Mouse (Mus musculus) liver, postnatal 0 days (tissue): ENCODE measurements around the gene Prickle2. TPM values are rescaled to one million over a fixed set of nuclear protein-coding genes. Genes with fewer than 3 reads are reported as not detected.

Experiments
- ATAC-seq: fragments of 200-750 bp; cut with Nextera tagmentation; 2 replicates; pipeline ENCODE4 v1.8.0; 2017; ENCODE audit warnings: mild to moderate bottlenecking, moderate library complexity
- DNase-seq: peaks from one replicate; pipeline ENCODE4 v3.0.0-alpha.2; 2016
- H3K27ac ChIP-seq: fragments of 300-500 bp; sonication (generic); 2 replicates; pipeline ENCODE4 v1.5.1; 2014; ENCODE audit warnings: antibody characterized with exemption, moderate library complexity, mild to moderate bottlenecking, low read depth
- H3K27me3 ChIP-seq: fragments of 300-500 bp; sonication (generic); 2 replicates; pipeline ENCODE4 v1.6.1; 2014; ENCODE audit warnings: low read length, control low read depth, mixed read lengths; ENCODE audit not compliant: insufficient read depth
- H3K36me3 ChIP-seq: fragments of 300-500 bp; sonication (generic); replicated peaks from 2 replicates; pipeline ENCODE4 v1.6.1; 2014; ENCODE audit warnings: mild to moderate bottlenecking, control low read depth, low read length, moderate library complexity, mixed read lengths; ENCODE audit not compliant: insufficient read depth
- H3K4me1 ChIP-seq: fragments of 300-500 bp; sonication (generic); 2 replicates; pipeline ENCODE4 v1.6.1; 2014; ENCODE audit warnings: antibody characterized with exemption, mild to moderate bottlenecking, control low read depth; ENCODE audit not compliant: insufficient read depth
- H3K4me2 ChIP-seq: fragments of 300-500 bp; sonication (generic); 2 replicates; pipeline ENCODE4 v1.6.1; 2014; ENCODE audit warnings: low read depth, mild to moderate bottlenecking, low read length, moderate library complexity, mixed read lengths
- H3K4me3 ChIP-seq: fragments of 300-500 bp; sonication (generic); 2 replicates; pipeline ENCODE4 v1.5.1; 2014; ENCODE audit warnings: low read depth, low read length
- H3K9ac ChIP-seq: fragments of 300-500 bp; sonication (generic); replicated peaks from 2 replicates; pipeline ENCODE4 v1.6.1; 2014; ENCODE audit warnings: mild to moderate bottlenecking, moderate library complexity
- H3K9me3 ChIP-seq: fragments of 300-500 bp; sonication (generic); 2 replicates; pipeline ENCODE4 v1.6.1; 2016; ENCODE audit warnings: mild to moderate bottlenecking, control low read depth, low read length, mixed read lengths
- CTCF ChIP-seq: sonication (generic); IDR thresholded peaks from 2 replicates; pipeline ENCODE4 v1.5.1; 2016; ENCODE audit warnings: antibody characterized with exemption, low read depth
- EP300 ChIP-seq: IDR thresholded peaks from 2 replicates; pipeline ENCODE4 v1.6.1; 2016; ENCODE audit warnings: antibody characterized with exemption, low read depth, mild to moderate bottlenecking
- WGBS: fragments of 180-500 bp; shearing (Covaris S2); extraction: QIAGEN DNeasy Blood & Tissue Kit; methylation state at CpG from one replicate; pipeline ENCODE4 v1.1.7; 2014; ENCODE audit not compliant: insufficient replicate concordance; 5-methylcytosine and 5-hydroxymethylcytosine counted together
- polyA plus RNA-seq: library from polyadenylated mRNA; unstranded; fragments of >200 nt; fragmentation: Nextera tagmentation; extraction: Ambion mirVana; gene quantifications from 2 replicates; pipeline ENCODE4 v1.2.1, GENCODE M21; 2015

The Prickle2 gene
- polyA plus RNA-seq, 1 experiment from 2014 or later: 0.28 TPM

DNA sequence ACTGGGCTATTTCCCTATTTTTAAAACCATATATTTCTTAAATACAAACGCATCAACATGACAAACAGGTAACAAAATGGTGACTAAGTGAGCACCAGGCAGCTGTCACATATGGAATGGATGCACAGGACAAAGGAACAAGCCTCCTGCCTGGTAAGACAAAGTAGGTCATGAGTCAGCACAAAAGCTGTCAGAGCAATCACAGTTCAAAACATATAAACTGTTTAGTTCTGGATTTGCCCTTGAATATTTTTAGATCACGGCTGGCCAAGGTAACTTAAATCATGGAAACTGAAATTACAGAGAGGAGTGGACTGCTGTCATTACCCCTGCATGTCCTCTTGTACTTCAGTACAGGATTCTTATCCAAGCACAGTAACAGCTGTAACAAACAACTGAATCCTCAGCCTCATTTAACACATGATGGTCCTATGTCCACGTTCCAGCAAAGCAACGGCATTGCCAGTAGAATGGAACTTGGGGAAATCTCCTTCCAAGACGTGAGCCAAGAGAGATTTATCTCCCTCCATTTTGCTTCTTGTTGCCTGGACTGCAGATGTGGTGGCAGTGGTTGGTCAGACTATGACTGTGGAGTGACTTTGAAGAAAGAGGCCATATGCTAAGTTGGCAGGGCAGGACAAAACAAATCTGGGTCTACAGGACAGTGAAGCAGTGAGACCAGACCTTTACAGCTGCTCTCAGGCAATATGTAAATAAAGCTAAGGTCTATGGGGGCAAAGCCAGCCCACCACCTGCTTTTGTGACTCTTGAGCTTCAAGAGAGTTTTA, 185.7 kb downstream of the Prickle2 start:
- no peak overlapping the region for H3K9ac ChIP-seq
- TF ChIP-seq CTCF (no peak), EP300 (no peak)
- no peaks in the 10 kb centered on the region for H3K9me3 ChIP-seq
- DNase-seq (no peak), ATAC-seq (no peak)
- no peak overlapping the region for H3K4me3 ChIP-seq
- H3K27me3 ChIP-seq: no peaks in the 10 kb centered on the region
- H3K27ac ChIP-seq: no peak overlapping the region
- no peaks in the 10 kb centered on the region for H3K4me1 ChIP-seq
- no peaks in the 10 kb centered on the region for H3K36me3 ChIP-seq
- H3K4me2 ChIP-seq: no peak overlapping the region
- WGBS: 70% methylated on average over 5 of the region's 5 CpGs

DNA sequence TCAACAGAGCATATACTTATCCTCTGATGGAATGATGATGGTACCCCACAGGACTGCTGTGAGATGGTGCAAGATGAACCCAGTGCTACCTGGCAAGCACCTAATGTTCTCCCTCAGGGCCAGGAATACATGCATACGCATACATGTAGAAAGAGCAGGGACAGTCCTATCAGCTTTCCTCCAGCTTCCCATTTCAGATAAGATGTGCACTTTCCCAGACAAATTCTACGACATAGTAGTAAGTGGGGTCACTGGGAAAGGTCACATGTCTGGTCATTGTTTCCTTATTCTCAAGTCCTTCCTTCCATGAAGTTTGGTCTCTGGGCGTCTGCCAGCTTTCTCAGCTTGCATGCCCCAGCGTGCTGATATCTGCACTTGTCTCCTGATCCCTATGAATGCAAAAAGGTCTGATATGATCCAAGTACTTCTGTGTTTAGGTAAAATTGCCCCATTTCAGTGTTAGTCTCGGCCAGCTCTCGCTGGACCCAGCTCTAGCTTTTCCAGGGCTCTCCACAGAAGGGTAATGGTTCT, 187.5 kb downstream of the Prickle2 start:
- Histone ChIP-seq H3K9me3 (no peaks in the 10 kb centered on the region), H3K27ac (no peak overlapping the region), H3K27me3 (no peaks in the 10 kb centered on the region), H3K4me2 (no peak overlapping the region), H3K4me3 (no peak overlapping the region), H3K4me1 (no peaks in the 10 kb centered on the region), H3K9ac (no peak overlapping the region), H3K36me3 (no peaks in the 10 kb centered on the region)
- TF ChIP-seq CTCF (no peak), EP300 (no peak)
- 60% methylated on average over 6 of the region's 6 CpGs for WGBS
- ATAC-seq (no peak), DNase-seq (no peak)

DNA sequence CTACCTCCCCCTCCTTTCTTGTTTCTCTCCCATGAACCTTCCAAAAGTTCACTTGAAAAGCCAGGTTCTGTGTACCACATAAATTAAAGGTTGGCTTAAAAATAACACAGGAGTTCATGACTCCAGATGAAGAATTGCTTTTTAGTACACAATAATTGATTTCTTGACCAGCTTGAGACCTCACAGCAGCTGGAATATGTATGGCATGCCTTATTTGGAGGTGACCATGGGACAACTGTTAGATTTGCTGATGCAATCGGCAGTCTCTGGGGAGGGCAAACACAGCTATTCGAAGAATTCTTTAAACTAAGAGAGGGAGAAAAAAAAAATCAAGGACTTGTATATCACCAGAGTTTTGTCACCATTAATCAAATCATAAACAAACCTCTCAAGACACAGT, 189.0 kb downstream of the Prickle2 start:
- no peaks in the 10 kb centered on the region for H3K4me1 ChIP-seq
- no peak overlapping the region for H3K4me3 ChIP-seq
- H3K9me3 ChIP-seq: no peaks in the 10 kb centered on the region
- ATAC-seq (no peak), DNase-seq (no peak)
- no peaks in the 10 kb centered on the region for H3K27me3 ChIP-seq
- no peak overlapping the region for H3K4me2 ChIP-seq
- H3K36me3 ChIP-seq: no peaks in the 10 kb centered on the region
- H3K9ac ChIP-seq: no peak overlapping the region
- 36% methylated on average over 2 of the region's 2 CpGs for WGBS
- TF ChIP-seq CTCF: no peak
- TF ChIP-seq EP300: no peak
- no peak overlapping the region for H3K27ac ChIP-seq

DNA sequence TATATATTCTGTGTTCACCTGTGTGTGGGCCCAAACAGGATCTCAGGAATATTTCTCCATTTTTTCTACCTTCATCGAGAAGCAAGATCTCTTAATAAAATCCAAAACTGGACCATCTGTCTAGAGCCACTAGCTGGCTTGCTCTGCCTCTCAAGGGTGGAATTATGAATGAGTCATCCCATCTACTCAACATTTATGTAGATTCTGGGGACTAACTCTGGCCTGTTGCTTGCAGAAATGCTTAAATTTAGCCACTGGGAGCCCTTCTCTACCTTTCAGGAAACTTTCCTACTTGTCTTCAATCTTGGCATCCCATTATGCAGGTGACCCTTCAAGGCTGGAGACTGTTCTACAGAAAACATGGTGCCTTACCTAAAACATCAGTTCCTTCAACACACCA, 194.0 kb downstream of the Prickle2 start:
- Histone ChIP-seq H3K36me3 (no peaks in the 10 kb centered on the region), H3K4me2 (no peak overlapping the region), H3K9me3 (no peaks in the 10 kb centered on the region), H3K4me1 (no peaks in the 10 kb centered on the region), H3K27me3 (no peaks in the 10 kb centered on the region), H3K9ac (no peak overlapping the region), H3K4me3 (no peak overlapping the region), H3K27ac (no peak overlapping the region)
- DNase-seq: no peak
- 86% methylated on average over 1 of the region's 1 CpGs for WGBS
- ATAC-seq: no peak
- no peak for TF ChIP-seq CTCF
- no peak for TF ChIP-seq EP300

DNA sequence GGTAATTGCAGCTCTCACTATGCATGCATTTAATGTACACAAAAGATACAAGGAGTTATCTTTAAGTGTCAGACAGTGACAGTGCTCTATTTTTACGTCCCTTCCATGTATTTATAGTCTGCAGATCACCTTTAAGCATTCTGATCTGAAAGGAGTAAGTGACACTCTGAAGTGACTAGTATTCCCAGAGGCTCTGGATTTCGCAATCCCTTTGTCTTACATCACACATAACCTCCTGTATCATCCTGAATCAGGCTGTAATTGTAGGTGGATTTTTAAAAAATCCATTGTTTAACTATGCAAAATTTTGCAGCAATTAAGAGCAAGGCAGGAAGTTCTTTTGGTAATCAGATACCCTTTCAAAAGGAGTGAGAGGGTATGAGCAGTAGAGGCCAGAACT, 196.2 kb downstream of the Prickle2 start:
- DNase-seq (no peak), ATAC-seq (no peak)
- no peaks in the 10 kb centered on the region for H3K9me3 ChIP-seq
- 62% methylated on average over 2 of the region's 2 CpGs for WGBS
- no peaks in the 10 kb centered on the region for H3K27me3 ChIP-seq
- H3K36me3 ChIP-seq: no peaks in the 10 kb centered on the region
- TF ChIP-seq EP300: no peak
- no peak for TF ChIP-seq CTCF
- H3K4me3 ChIP-seq: no peak overlapping the region
- H3K4me1 ChIP-seq: no peaks in the 10 kb centered on the region
- no peak overlapping the region for H3K9ac ChIP-seq
- H3K27ac ChIP-seq: no peak overlapping the region
- no peak overlapping the region for H3K4me2 ChIP-seq

DNA sequence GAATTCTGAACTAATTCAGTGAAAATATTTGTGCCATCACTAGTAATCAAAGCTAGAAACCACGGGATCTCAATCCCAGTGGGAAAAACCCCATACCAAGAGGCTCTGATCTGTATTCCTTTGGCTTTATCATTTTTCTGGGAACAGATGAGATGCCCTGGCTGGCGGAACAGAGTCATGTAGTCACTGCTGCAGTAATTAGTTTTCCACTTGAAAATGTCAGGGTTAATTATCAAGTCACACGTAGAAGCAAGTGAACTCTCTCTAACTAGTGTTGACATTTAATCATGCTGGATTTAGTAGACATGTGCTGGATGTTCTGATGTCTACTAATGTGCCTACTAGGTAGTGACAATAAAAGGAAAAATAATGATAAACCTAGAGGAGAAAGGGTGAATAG, 199.7 kb downstream of the Prickle2 start:
- WGBS: 69% methylated on average over 3 of the region's 3 CpGs
- ATAC-seq: no peak
- Histone ChIP-seq H3K36me3 (no peaks in the 10 kb centered on the region), H3K9me3 (no peaks in the 10 kb centered on the region), H3K9ac (no peak overlapping the region), H3K4me2 (no peak overlapping the region), H3K4me3 (no peak overlapping the region), H3K27me3 (no peaks in the 10 kb centered on the region), H3K4me1 (no peaks in the 10 kb centered on the region), H3K27ac (no peak overlapping the region)
- DNase-seq: no peak
- no peak for TF ChIP-seq EP300
- TF ChIP-seq CTCF: no peak
